Mouse (Mus musculus) bone marrow macrophage, adult 2 months (primary cell): ENCODE data around the gene Gm21767. TPM values are rescaled to one million over a fixed set of nuclear protein-coding genes. Genes with fewer than 3 reads are reported as not detected.
"Not testable (repeated sequence)": the region's sequence is repeated elsewhere in the genome, so short reads cannot be mapped to it uniquely, and the experiment has no call there.

Experiments used
- H3K27ac ChIP-seq: 2 replicates; pipeline ENCODE4 v1.5.1; 2012; ENCODE audit warnings: low read depth, low read length; ENCODE audit not compliant: insufficient read depth
- H3K4me1 ChIP-seq: 2 replicates; pipeline ENCODE4 v1.6.1; 2012; ENCODE audit warnings: low read length; ENCODE audit not compliant: control insufficient read depth, insufficient read depth
- H3K4me3 ChIP-seq: 2 replicates; pipeline ENCODE4 v1.5.1; 2012; ENCODE audit warnings: mild to moderate bottlenecking, low read length, moderate library complexity; ENCODE audit not compliant: insufficient read depth
- polyA plus RNA-seq: library from polyadenylated mRNA; stranded (reverse); fragments of >200 nt; gene quantifications from 2 replicates; pipeline ENCODE4 v1.2.4, GENCODE M21; 2012; ENCODE audit not compliant: missing spikeins, insufficient read depth, insufficient read length

The Gm21767 gene
- not detected in 2 replicates for polyA plus RNA-seq

DNA sequence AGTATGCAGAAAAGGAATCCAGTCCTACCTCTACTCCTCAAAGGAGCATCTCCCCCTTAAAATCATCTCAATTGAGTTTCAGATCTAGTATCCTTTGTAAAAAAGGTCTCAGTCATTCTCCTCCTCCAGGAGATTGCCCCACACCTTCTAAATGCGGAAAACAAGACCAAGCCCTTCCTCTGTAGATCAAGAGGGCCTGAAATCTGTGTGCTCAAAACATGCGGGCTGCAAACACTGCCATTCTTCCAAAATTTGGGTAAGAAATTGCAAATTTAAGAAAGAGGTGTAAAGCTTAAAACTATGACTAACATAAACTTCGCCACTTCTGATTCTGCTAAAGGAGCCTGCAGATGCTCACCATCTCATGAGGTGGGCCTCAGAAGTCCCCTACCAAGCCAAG lies at the start of gene Gm21767:
Gene Gm21767, plus strand, starts transcription at position 301 of the 400 bp plus-strand sequence.
- H3K4me1 ChIP-seq, H3K27ac ChIP-seq, H3K4me3 ChIP-seq: not testable (repeated sequence)
